Mouse (Mus musculus): Measurements from ENCODE around the gene Noc4l.
A peak's percentile ranks its signal among the peaks of the same experiment; 100 is the strongest.

The Noc4l gene

DNA sequence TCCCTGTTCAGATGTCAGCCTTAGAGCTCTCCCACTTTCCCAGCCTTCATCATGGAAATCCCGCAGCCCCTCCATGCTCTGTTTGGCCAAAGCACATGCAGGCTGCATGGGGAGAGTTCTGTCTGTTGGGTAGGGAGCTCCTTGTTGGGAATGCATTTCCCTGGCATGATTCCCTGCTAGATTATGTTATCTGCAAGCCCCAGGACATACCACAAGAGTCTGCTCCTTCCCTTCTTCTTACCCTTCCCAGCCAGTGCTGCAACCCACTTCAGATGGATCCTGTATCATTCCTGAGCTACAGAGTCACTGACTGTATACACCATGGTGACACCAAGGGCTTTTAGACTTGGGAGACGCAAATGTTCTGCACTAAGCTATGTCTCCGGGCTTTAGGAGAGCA is 43.8 kb downstream of the Noc4l start:
- peak; percentile 68 for DNase-seq (ENCODE audit: low read depth, low spot score)

DNA sequence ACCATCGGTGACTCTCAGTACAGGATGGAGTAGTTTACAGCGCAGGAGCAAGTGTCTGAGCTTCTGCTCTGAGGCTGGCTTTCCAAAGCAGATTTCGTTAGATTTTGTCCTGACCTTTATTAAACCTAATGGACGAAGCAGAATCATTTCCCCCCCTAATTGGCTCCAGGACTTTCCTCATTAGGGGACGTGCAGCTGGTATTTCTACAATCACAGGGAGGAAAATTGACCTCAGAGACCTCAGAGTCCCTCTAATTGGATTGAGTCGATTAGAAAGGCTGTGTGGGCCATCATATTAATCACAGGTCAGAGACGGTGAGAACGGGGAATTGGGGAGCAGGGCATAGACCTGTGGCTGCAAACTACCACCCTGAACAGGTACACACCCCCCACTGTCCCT is 44.3 kb downstream of the Noc4l start:
- no peak for DNase-seq (ENCODE audit: low read depth, low spot score)

DNA sequence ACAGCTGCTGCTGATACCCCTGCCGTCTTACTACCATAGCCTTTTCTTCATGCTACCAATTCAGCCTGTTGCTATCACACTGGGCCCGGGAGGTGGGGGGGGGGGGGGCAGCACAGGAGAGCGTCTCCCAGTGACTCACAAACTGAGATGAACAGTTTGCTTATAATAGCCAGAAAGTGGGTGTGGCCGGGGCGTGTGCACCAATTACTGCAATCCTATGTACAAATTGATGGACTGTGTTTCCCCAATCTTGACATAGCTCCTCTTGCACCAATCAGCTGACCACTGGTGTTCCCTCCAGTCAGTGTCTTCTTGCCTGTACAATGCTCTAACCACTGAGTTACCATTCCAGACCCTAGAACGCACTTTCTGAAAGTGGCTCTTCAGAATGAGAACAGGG is 44.9 kb downstream of the Noc4l start:
- peak; percentile 88 for DNase-seq (ENCODE audit: low read depth, low spot score)

DNA sequence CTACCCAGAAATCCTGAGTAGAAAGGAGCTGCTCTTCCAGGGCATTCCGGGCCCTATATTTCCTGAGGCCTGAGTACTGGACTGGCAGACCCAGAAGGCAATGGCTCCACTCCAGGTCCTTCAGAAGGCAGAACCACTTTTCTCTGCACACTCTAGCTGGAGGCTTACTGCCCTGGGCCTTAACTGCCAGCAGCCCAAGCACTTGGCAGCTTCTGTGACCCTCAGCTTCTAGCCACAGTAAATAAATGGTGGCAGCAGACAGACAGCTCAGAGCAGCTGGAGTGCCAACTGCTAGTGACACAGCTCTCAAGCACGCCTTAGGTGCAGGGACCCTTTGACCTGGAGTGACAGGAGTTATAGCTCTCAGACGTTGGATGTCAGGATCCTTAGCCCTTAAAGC is 45.5 kb downstream of the Noc4l start:
- DNase-seq (ENCODE audit: low read depth, low spot score), result peak; percentile 76

DNA sequence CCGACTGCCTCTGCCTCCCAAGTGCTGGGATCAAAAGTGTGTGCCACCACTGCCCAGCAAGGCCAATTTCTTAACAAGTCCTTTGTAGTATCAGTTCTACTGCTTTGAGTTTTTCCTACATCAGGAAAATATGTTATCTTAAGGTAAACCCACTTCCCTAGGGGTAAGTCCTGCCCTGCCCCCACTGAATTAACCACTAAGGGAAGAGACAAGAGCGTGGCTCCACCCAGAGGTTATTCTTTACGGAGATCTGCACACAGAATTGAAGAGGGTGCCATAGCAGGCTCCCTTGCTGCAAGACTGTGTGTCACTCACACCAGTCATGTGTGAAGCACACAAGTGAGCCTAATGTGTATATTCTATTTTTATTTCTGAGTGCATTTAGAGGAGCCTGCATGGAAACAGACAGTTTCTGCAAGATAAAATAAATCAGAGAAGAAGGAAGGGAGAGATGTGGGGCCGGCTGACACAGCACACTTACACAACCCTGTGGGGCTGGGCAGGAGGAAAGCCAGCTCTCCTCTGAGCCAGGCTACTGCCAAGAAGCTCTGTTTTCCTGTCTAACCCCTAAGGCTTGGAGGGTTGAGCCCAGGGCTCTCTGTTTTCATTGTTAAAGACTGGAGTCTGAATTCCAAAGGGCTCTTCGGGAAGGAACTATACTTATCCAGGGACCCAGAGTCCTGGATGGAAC is 47.5 kb downstream of the Noc4l start:
- peak; percentile 67 for DNase-seq (ENCODE audit: low read depth, low spot score)

DNA sequence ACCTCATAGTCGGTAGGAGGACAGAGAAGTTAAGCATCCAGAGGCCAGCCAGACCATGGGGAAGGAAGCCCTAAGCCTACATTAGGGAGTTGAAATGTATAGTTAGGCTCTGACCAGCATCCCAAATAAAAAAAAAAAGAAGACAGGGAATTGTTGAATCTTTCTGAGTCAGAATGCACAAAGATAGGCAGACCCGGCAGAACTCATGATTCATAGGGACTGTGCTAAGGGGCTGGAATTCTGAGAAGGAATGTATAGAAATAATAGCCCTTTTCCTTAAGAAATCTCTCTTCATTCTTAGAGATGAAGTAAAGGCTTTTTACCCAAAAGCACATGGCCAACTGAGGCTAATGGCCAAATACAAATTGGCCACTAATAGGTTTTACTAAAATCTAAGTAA is 48.9 kb downstream of the Noc4l start:
- peak; percentile 66 for DNase-seq (ENCODE audit: low read depth, low spot score)

DNA sequence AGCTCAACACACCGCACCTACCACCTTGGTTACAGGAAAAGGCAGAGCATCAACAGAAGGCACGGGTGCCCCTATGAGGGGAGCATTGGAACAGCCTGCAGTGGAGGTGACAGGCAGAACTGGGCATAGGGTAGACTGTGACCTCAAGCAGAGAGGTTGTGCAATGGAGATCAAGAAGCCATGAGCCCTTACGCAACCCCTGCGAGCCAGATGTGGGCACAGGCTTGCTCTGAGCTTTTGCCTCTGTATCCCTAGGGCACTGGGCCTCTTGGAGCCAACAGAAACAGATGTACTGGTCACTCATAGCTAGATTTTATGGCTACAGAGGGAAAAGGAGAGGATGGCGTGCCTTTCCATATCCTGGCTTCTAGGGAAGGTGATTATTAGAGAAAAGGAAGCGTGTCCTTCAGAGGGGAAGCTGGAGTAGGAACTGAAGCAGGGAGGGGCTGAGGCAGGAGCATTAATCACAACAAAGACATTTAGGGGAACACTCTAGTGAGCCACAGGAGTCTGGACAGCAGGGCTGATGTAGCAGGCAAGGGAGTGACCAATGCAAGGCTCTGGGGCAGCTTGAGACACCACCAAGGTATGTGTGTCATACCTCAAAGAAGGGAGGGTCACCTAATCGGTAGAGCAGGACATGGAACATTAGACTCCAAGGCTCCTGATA is 50.1 kb downstream of the Noc4l start:
- peak; percentile 88 for DNase-seq (ENCODE audit: low read depth, low spot score)

Measured in 3T3-L1 (cell line).